Mouse (Mus musculus) spleen, postnatal 14 days (tissue): Measurements from ENCODE around the gene Fbxl21.

Experiments used
- DNase-seq, 2 experiments: peaks; one replicate each; pipeline ENCODE4 v3.0.0; 2021 to 2022; ENCODE audit warnings: low spot score in 2 of 2

Fbxl21 gene

GRCm38 (mm10) chr13:56581512-56581911, 59.2 kb downstream of the Fbxl21 start:
- DNase-seq, result no peak

GRCm38 (mm10) chr13:56581961-56582434, 59.7 kb downstream of the Fbxl21 start:
- no peak for DNase-seq

GRCm38 (mm10) chr13:56582720-56583119, 60.4 kb downstream of the Fbxl21 start:
- no peak for DNase-seq

GRCm38 (mm10) chr13:56586046-56586445, 63.8 kb downstream of the Fbxl21 start:
- no peak for DNase-seq
